Mouse (Mus musculus) midbrain, postnatal 0 days (tissue): Measurements from ENCODE around the gene H1f0. TPM values are rescaled to one million over a fixed set of nuclear protein-coding genes. Genes with fewer than 3 reads are reported as not detected.

ENCODE experiments used
- ATAC-seq: fragments of 200-750 bp; cut with Nextera tagmentation; 2 replicates; pipeline ENCODE4 v1.8.0; 2017; ENCODE audit warnings: moderate number of reproducible peaks, mild to moderate bottlenecking, moderate TSS enrichment, moderate library complexity; ENCODE audit not compliant: low FRiP score
- DNase-seq: peaks from one replicate; pipeline ENCODE4 v3.0.0-alpha.2; 2015; ENCODE audit warnings: low spot score
- H3K27ac ChIP-seq: fragments of 300-500 bp; sonication (generic); 2 replicates; pipeline ENCODE4 v1.5.1; 2014; ENCODE audit warnings: low read depth, mild to moderate bottlenecking, low read length, mixed read lengths
- H3K27me3 ChIP-seq: fragments of 300-500 bp; sonication (generic); 2 replicates; pipeline ENCODE4 v1.6.1; 2014; ENCODE audit warnings: low read length, control low read depth, mixed read lengths; ENCODE audit not compliant: insufficient read depth
- H3K36me3 ChIP-seq: fragments of 300-500 bp; sonication (generic); 2 replicates; pipeline ENCODE4 v1.6.1; 2014; ENCODE audit warnings: low read length, control low read depth, mixed read lengths; ENCODE audit not compliant: insufficient read depth
- H3K4me1 ChIP-seq: fragments of 300-500 bp; sonication (generic); 2 replicates; pipeline ENCODE4 v1.6.1; 2014; ENCODE audit warnings: mild to moderate bottlenecking, control low read depth, antibody characterized with exemption, low read length, mixed read lengths; ENCODE audit not compliant: insufficient read depth
- H3K4me2 ChIP-seq: fragments of 300-500 bp; sonication (generic); 2 replicates; pipeline ENCODE4 v1.6.1; 2014; ENCODE audit warnings: low read depth, mild to moderate bottlenecking, low read length, mixed read lengths; ENCODE audit not compliant: poor library complexity, severe bottlenecking
- H3K4me3 ChIP-seq: fragments of 300-500 bp; sonication (generic); 2 replicates; pipeline ENCODE4 v1.5.1; 2014; ENCODE audit warnings: low read depth, mild to moderate bottlenecking, low read length, moderate library complexity
- H3K9ac ChIP-seq: fragments of 300-500 bp; sonication (generic); replicated peaks from 2 replicates; pipeline ENCODE4 v1.6.1; 2014; ENCODE audit warnings: mild to moderate bottlenecking, low read length, moderate library complexity, mixed read lengths; ENCODE audit not compliant: poor library complexity, severe bottlenecking
- H3K9me3 ChIP-seq: fragments of 300-500 bp; sonication (generic); 2 replicates; pipeline ENCODE4 v1.6.1; 2016; ENCODE audit warnings: low read length, control low read depth
- CTCF ChIP-seq: IDR thresholded peaks from 2 replicates; pipeline ENCODE4 v1.5.1; 2016; ENCODE audit warnings: antibody characterized with exemption, mild to moderate bottlenecking
- WGBS: fragments of 180-500 bp; shearing (Covaris S2); extraction: QIAGEN DNeasy Blood & Tissue Kit; methylation state at CpG from one replicate; pipeline ENCODE4 v1.1.7; 2014; 5-methylcytosine and 5-hydroxymethylcytosine counted together
- polyA plus RNA-seq: library from polyadenylated mRNA; unstranded; fragments of >200 nt; fragmentation: Nextera tagmentation; extraction: Ambion mirVana; gene quantifications from 2 replicates; pipeline ENCODE4 v1.2.1, GENCODE M21; 2015
- total RNA-seq: library from RNA; depleted of rRNA; stranded (reverse); fragments of >200 nt; gene quantifications from 2 replicates; pipeline ENCODE4 v1.2.3, GENCODE M21; 2014

Gene H1f0
- total and polyA plus RNA-seq, 2 experiments from 2014 or later = 132 to 144 TPM

GRCm38 (mm10) chr15:78990970-78991525, 37.2 kb upstream of the H1f0 start:
- Histone ChIP-seq H3K27ac (no peak overlapping the region), H3K4me2 (no peak overlapping the region), H3K4me3 (no peak overlapping the region), H3K9me3 (no peaks in the 10 kb centered on the region), H3K36me3 (peaks cover 66% of the 10 kb centered on the region), H3K27me3 (no peaks in the 10 kb centered on the region), H3K4me1 (no peaks in the 10 kb centered on the region), H3K9ac (no peak overlapping the region)
- 94% methylated on average over 25 of the region's 25 CpGs for WGBS
- DNase-seq (no peak), ATAC-seq (no peak)
- TF ChIP-seq CTCF = no peak

- Histone ChIP-seq H3K4me2 (no peak overlapping the region), H3K36me3 (peaks cover 66% of the 10 kb centered on the region), H3K4me3 (no peak overlapping the region), H3K9me3 (no peaks in the 10 kb centered on the region), H3K9ac (no peak overlapping the region), H3K4me1 (no peaks in the 10 kb centered on the region), H3K27ac (no peak overlapping the region), H3K27me3 (no peaks in the 10 kb centered on the region)
- peak; percentile 40 for TF ChIP-seq CTCF
- WGBS = 91% methylated on average over 7 of the region's 7 CpGs
- ATAC-seq (no peak), DNase-seq (no peak)
Observed at GRCm38 (mm10) chr15:78992235-78992634, 36.0 kb upstream of the H1f0 start.

- 98% methylated on average over 24 of the region's 24 CpGs for WGBS
- Histone ChIP-seq H3K9ac (no peak overlapping the region), H3K36me3 (peaks cover 61% of the 10 kb centered on the region), H3K4me3 (no peak overlapping the region), H3K27ac (no peak overlapping the region), H3K4me2 (no peak overlapping the region), H3K9me3 (no peaks in the 10 kb centered on the region), H3K4me1 (no peaks in the 10 kb centered on the region), H3K27me3 (no peaks in the 10 kb centered on the region)
- TF ChIP-seq CTCF = no peak
- ATAC-seq = no peak
- no peak for DNase-seq
Observed at GRCm38 (mm10) chr15:78992925-78993324, 35.3 kb upstream of the H1f0 start.

GRCm38 (mm10) chr15:78995916-78996315, 32.3 kb upstream of the H1f0 start:
- Histone ChIP-seq H3K9ac (no peak overlapping the region), H3K4me1 (no peaks in the 10 kb centered on the region), H3K27ac (no peak overlapping the region), H3K4me2 (no peak overlapping the region), H3K36me3 (peaks cover 54% of the 10 kb centered on the region), H3K9me3 (no peaks in the 10 kb centered on the region), H3K27me3 (no peaks in the 10 kb centered on the region), H3K4me3 (no peak overlapping the region)
- TF ChIP-seq CTCF = no peak
- no peak for ATAC-seq
- WGBS = 97% methylated on average over 4 of the region's 4 CpGs
- no peak for DNase-seq

DNA sequence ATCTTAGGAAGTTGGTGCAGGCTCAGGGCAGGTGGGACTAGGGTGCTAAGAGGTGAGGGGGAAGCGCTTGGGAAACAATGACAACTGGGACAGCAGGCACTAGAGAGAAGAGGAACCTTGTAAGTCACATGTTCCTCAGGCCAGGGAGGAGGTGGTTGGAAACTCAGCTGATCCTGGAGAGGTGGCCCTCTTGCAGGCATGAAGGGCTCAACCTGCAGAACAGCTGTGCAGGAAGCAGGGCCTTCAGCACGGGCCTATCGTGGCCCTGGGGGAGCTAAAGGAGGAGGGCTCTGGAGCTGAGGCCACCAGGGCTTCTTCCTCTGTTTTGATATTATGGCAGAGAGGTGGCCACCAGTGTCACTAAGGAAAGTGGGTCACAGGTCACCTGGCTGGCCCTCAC, 31.6 kb upstream of the H1f0 start:
- TF ChIP-seq CTCF = no peak
- ATAC-seq (no peak), DNase-seq (no peak)
- WGBS = 85% methylated on average over 3 of the region's 3 CpGs
- Histone ChIP-seq H3K36me3 (peaks cover 54% of the 10 kb centered on the region), H3K9ac (no peak overlapping the region), H3K4me3 (no peak overlapping the region), H3K27ac (no peak overlapping the region), H3K27me3 (no peaks in the 10 kb centered on the region), H3K4me1 (no peaks in the 10 kb centered on the region), H3K9me3 (no peaks in the 10 kb centered on the region), H3K4me2 (no peak overlapping the region)

- Histone ChIP-seq H3K36me3 (peaks cover 46% of the 10 kb centered on the region), H3K9me3 (no peaks in the 10 kb centered on the region), H3K9ac (no peak overlapping the region), H3K27me3 (no peaks in the 10 kb centered on the region), H3K4me1 (no peaks in the 10 kb centered on the region), H3K4me3 (no peak overlapping the region), H3K4me2 (no peak overlapping the region), H3K27ac (no peak overlapping the region)
- 62% methylated on average over 8 of the region's 8 CpGs for WGBS
- ATAC-seq (no peak), DNase-seq (no peak)
- no peak for TF ChIP-seq CTCF
Observed at GRCm38 (mm10) chr15:78998348-78998747, 29.9 kb upstream of the H1f0 start.
